Mouse (Mus musculus) monocyte, adult 5-6 weeks (primary cell): Measurements from ENCODE around the gene 1600014C23Rik. TPM values are rescaled to one million over a fixed set of nuclear protein-coding genes. Genes with fewer than 3 reads are reported as not detected.

Experiments
- ATAC-seq: fragments of 153-309, 156-312 bp; replicated peaks from 2 replicates; pipeline ENCODE4 v1.8.0; 2017; ENCODE audit warnings: mild to moderate bottlenecking; ENCODE audit not compliant: low TSS enrichment, insufficient number of reproducible peaks, severe bottlenecking, poor library complexity, low FRiP score
- total RNA-seq: library from RNA; stranded (forward); fragments of 200-1000, 200-491, 200-594 nt; gene quantifications from 3 replicates; pipeline ENCODE4 v1.2.3, GENCODE M21; 2017

1600014C23Rik gene
- total RNA-seq, 1 experiment from 2014 or later = not detected

- 0 out of 2 replicates have a peak, but pooled peaks have one; percentile 42 for ATAC-seq
Observed at GRCm38 (mm10) chr17:45731172-45731864, 2.3 kb downstream of the 1600014C23Rik start.

- ATAC-seq = no peak
Observed at GRCm38 (mm10) chr17:45730696-45731095, 2.9 kb downstream of the 1600014C23Rik start.

DNA sequence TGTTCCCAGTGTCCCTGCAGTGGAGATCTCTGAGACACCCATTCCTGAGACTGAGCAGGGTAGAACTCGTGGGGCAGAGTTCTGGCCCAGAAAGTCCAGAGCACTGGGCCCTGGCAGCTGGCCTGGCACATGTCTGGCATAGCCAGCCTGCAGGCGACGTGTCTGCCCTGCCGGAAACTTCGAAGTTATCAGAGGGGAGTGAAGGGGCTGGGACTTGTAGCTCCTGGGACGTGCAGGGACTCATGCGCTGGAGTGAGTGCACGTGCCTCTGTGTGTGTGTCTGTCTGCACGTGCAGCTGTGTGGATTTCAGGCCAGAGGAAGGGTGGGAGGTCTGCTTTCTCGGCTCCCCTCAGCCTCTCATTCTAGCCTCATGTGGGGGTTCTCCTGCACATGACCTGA is 4.3 kb downstream of the 1600014C23Rik start:
- no peak for ATAC-seq

DNA sequence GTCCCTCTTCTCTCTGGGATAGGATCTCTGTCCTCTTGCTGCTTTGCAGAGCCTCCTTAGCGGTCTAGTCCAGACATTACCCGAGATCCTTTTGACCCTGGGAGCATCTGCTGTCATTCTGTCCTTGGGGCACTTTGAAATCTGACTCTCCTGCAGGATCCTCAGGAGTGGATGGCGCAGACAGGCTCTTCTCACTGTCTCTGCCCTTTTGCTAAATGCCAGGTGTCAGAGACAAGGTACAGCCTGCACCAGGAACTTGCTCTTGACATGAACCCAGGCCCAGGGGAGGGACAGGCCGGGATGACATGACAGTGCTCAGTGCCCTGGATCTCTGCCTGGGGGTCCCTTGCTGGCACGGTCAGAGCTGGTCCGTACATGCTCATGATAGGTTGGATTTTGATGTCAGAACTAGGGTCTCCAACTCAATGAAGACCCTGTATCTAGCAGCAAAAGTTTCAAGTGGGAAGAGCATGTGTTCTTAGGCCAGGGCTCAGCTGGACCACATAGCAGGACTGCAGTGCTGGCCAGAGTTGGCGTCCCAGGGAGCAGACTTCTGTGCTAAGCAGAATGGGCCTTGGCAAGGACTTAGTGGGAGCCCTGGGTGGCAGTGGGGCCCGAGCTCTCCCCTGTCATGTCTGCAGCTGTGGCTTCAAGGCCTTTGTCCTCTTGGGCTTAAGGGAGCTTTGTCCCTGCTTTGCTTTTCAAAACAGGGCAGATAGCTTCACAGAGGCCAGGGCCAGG is 5.5 kb downstream of the 1600014C23Rik start:
- no peak for ATAC-seq

DNA sequence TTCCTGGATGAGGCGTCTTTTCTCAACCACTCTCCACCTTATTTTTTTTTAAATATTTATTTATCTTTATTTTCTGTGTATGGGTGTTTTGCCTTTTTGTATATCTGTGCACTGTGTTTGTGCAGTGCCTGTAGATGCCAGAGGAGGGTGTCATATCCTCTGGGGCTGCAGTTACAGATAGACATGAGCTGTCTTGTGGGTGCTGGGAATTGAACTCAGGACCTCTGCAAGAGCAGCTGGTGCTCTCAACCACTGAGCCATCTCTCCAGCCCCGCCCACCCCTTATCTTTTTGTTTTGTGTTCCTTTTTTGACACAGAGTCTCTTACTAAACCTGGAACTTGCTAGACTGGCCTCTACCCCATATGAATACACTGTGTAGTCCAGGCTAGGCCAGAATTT is 6.2 kb downstream of the 1600014C23Rik start:
- ATAC-seq = no peak

- ATAC-seq = no peak
Observed at GRCm38 (mm10) chr17:45726249-45726648, 7.4 kb downstream of the 1600014C23Rik start.

- no peak for ATAC-seq
Observed at GRCm38 (mm10) chr17:45724574-45724921, 9.1 kb downstream of the 1600014C23Rik start.

- ATAC-seq = peak; percentile 78
Observed at GRCm38 (mm10) chr17:45723732-45724573, 9.7 kb downstream of the 1600014C23Rik start.

- peak; percentile 78; the same call in 1 of the 2 replicates for ATAC-seq
Observed at GRCm38 (mm10) chr17:45718323-45718722, 15.3 kb downstream of the 1600014C23Rik start.

DNA sequence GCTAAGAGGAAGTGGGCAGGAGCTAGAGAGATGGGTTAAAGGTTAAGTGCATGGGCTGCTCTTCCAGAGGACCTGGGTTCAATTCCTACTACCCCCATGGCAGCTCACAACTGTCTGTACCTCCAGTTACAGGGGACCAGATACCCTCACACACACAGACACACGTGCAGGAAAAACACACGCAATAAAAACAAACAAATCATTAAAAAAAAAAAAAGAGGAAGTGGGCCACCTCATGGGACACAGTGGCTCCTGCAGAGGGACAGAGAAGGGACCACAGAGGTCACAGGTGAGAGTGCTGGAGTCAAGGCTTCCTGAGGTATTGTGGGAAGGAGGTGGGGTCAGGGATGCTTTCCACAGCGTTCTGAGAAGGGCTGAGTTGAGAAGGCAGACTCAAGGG is 22.1 kb downstream of the 1600014C23Rik start:
- no peak for ATAC-seq

DNA sequence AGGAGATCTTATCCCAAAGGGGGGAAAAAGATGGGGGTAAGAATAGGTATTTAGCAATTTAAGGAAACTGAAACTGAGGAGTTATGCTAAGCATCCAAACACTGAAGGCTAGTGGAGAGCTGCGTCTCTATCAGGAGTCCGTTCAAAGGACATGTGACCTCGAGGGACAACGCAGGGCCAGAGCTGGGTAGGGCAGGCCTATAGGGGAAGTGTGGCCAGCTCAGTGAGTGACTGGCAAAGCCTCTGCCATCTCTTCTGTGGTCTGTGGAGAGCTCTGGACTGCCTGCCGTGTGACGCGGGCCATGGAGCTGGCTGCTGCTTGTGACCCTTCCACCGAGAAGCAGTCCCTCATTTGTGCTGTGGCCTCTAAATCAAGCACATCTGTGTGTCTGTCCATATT is 23.2 kb downstream of the 1600014C23Rik start:
- peak; percentile 48; the same call in 1 of the 2 replicates for ATAC-seq

DNA sequence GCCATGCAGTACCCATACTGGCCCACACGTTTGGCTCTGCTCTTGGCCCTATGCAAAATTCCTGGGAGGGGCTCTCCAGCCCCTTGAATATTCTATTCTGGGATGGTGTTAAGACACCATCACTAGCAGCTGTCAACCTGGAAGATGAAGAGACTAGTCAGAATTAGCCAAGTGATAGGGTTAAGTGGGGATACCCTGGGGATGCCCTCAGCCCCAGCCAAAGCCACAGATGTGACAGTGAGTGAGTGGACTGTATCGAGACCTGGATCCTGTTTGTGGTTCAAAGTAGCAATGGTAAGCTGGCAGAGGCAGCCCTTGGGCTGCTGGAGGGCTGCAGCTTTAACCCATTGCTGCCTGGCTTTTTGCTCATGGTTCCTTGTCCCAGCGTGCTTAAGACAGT is 23.8 kb downstream of the 1600014C23Rik start:
- ATAC-seq = no peak

DNA sequence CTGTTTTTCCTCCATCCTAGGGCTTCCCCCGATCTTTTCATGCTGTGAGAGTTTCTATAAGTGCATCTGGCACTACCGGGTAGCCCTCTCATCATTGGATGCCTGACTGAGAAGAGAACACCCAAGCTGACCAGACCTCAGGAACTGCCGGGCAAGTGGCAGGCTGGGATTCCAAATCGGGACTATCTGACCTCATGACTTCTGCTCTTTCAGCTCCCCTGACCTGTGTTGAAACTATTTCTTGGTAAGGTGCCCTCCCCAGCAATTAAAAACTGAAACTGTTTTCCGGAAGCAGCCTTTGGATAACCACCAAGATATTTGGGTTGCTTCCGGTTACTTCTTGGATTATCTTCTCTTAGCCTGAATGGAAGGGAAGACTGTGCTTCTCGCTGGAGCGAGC is 25.5 kb downstream of the 1600014C23Rik start:
- ATAC-seq = no peak

DNA sequence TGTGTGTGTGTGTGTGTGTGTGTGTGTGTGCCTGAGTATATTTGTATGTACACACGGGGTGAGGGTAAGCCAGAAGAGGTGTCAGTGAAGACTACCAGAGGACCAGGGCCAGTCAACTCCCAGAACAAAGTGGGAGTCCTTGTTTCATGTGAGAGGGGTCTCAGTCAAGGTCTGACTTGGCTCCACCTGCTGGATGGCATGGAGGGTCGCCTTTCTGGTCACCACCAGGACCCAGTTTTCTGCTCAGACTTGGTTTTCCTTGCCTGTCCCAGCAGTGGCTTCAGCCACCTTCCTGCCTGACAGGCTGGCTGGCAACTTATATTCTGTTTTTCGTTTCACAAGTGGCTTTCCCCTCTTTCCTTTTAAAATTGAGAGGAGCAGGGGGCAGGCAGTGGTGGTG is 26.3 kb downstream of the 1600014C23Rik start:
- ATAC-seq = no peak

DNA sequence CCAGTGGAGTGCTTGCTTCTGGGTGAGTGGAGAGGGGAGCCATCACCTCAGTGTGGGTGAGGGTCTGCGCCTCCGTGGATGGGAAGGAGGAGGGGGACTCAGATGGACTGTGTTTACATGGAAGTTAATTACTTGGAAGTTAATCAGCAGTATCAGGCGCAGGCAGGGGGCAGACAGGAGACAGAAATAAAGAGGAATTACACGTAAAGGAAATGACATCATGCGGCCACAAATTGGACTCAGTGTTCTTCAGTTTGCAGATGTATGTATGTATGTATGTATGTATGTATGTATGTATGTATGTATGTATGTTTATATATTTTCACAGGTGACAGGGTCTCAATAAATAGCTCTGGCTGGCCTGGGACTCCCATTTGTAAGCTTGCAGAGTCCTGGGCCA is 26.8 kb downstream of the 1600014C23Rik start:
- ATAC-seq = no peak

GRCm38 (mm10) chr17:45703187-45703586 is 30.5 kb downstream of the 1600014C23Rik start:
- ATAC-seq = peak; percentile 89

- ATAC-seq = no peak; the same call in 1 of the 2 replicates
Observed at GRCm38 (mm10) chr17:45702254-45702653, 31.4 kb downstream of the 1600014C23Rik start.

DNA sequence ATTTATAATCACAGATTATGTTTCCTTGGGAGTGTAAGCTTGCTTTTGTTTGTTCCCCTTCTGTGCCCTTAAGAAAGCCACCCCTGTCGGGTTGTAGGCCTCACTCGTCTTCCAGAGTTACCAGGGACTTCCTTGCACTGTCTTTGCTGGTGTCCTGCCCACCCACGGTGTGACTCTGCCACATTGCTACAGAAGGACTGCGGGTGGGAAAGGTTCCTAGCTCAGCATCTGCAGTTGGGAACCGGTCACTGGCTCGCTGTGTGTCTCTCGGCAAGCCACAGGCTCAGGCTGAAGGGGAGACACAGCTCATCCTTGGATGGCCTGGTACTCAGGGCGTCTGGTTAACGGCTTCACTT is 32.4 kb downstream of the 1600014C23Rik start:
- ATAC-seq = no peak

- ATAC-seq = no peak
Observed at GRCm38 (mm10) chr17:45700496-45701235, 33.0 kb downstream of the 1600014C23Rik start.
